Mouse (Mus musculus) kidney, adult 2 months (tissue): ENCODE data around the gene Igf2bp2. TPM values are rescaled to one million over a fixed set of nuclear protein-coding genes. Genes with fewer than 3 reads are reported as not detected.
A peak's percentile ranks its signal among the peaks of the same experiment; 100 is the strongest.

Source experiments
- DNase-seq: peaks from one replicate; pipeline ENCODE4 v3.0.0; 2021
- H3K27ac ChIP-seq: fragments of 200-500 bp; 2 replicates; pipeline ENCODE4 v1.5.1; 2012; ENCODE audit warnings: low read depth, low read length, control low read depth, inconsistent platforms; ENCODE audit not compliant: insufficient read depth
- H3K27me3 ChIP-seq: fragments of 200-500 bp; replicated peaks from 2 replicates; pipeline ENCODE4 v1.6.1; 2012; ENCODE audit warnings: mild to moderate bottlenecking, moderate library complexity, low read length, inconsistent platforms; ENCODE audit not compliant: control insufficient read depth, insufficient read depth
- H3K36me3 ChIP-seq: fragments of 200-500 bp; 2 replicates; pipeline ENCODE4 v1.6.1; 2012; ENCODE audit warnings: mild to moderate bottlenecking, moderate library complexity, low read length, inconsistent platforms; ENCODE audit not compliant: control insufficient read depth, insufficient read depth
- H3K4me1 ChIP-seq: fragments of 200-500 bp; 2 replicates; pipeline ENCODE4 v1.6.1; 2011; ENCODE audit warnings: low read length; ENCODE audit not compliant: control insufficient read depth, insufficient read depth
- H3K4me3 ChIP-seq: fragments of 200-500 bp; 2 replicates; pipeline ENCODE4 v1.5.1; 2011; ENCODE audit warnings: mild to moderate bottlenecking, low read depth, low read length, control low read depth; ENCODE audit not compliant: insufficient read depth
- CTCF ChIP-seq: fragments of 200-500 bp; conservative IDR thresholded peaks from 2 replicates; pipeline ENCODE4 v1.5.1; 2011; ENCODE audit warnings: low read depth, mild to moderate bottlenecking, control low read depth, low read length, moderate library complexity, mixed read lengths; ENCODE audit not compliant: insufficient read depth, insufficient read length
- POLR2A ChIP-seq: fragments of 200-500 bp; IDR thresholded peaks from one replicate; pipeline ENCODE4 v1.6.1; 2011; ENCODE audit warnings: low read depth, low read length, control low read depth
- WGBS: fragments of 180-500 bp; shearing (Covaris S2); methylation state at CpG from one replicate; pipeline ENCODE4 v1.1.7; 2018; 5-methylcytosine and 5-hydroxymethylcytosine counted together
- polyA plus RNA-seq: library from polyadenylated mRNA; depleted of rRNA; stranded (reverse); fragments of >200 nt; gene quantifications from 2 replicates; pipeline ENCODE4 v1.2.3, GENCODE M21; 2012

Igf2bp2 gene
- polyA plus RNA-seq, 1 experiment = 2.3 TPM

- 73% methylated on average over 1 of the region's 1 CpGs for WGBS
- no peaks in the 10 kb centered on the region for H3K4me1 ChIP-seq
- no peak overlapping the region for H3K27ac ChIP-seq
- DNase-seq = no peak
- no peak overlapping the region for H3K4me3 ChIP-seq
- H3K36me3 ChIP-seq = no peaks in the 10 kb centered on the region
- TF ChIP-seq POLR2A (no peak), CTCF (no peak)
- no peaks in the 10 kb centered on the region for H3K27me3 ChIP-seq
Observed at GRCm38 (mm10) chr16:22110036-22110435, 53.1 kb downstream of the Igf2bp2 start.

- no peaks in the 10 kb centered on the region for H3K4me1 ChIP-seq
- no peak overlapping the region for H3K4me3 ChIP-seq
- H3K27me3 ChIP-seq = no peaks in the 10 kb centered on the region
- no peak overlapping the region for H3K27ac ChIP-seq
- TF ChIP-seq POLR2A (no peak), CTCF (no peak)
- H3K36me3 ChIP-seq = no peaks in the 10 kb centered on the region
- 61% methylated on average over 4 of the region's 4 CpGs for WGBS
- DNase-seq = no peak
Observed at GRCm38 (mm10) chr16:22109159-22109558, 53.9 kb downstream of the Igf2bp2 start.

GRCm38 (mm10) chr16:22107897-22108516 lies 55.1 kb downstream of the Igf2bp2 start:
- WGBS = 42% methylated on average over 7 of the region's 7 CpGs
- no peak overlapping the region for H3K4me3 ChIP-seq
- no peaks in the 10 kb centered on the region for H3K27me3 ChIP-seq
- TF ChIP-seq POLR2A (no peak), CTCF (peak; percentile 24; the same call in 1 of the 2 replicates)
- no peaks in the 10 kb centered on the region for H3K36me3 ChIP-seq
- DNase-seq = peak; percentile 79
- H3K4me1 ChIP-seq = no peaks in the 10 kb centered on the region
- H3K27ac ChIP-seq = no peak overlapping the region

- no peaks in the 10 kb centered on the region for H3K27me3 ChIP-seq
- DNase-seq = no peak
- TF ChIP-seq POLR2A = no peak
- no peak for TF ChIP-seq CTCF
- H3K4me1 ChIP-seq = no peaks in the 10 kb centered on the region
- H3K27ac ChIP-seq = no peak overlapping the region
- H3K36me3 ChIP-seq = no peaks in the 10 kb centered on the region
- no peak overlapping the region for H3K4me3 ChIP-seq
- 58% methylated on average over 6 of the region's 6 CpGs for WGBS
Observed at GRCm38 (mm10) chr16:22106012-22106584, 57.0 kb downstream of the Igf2bp2 start.

GRCm38 (mm10) chr16:22100067-22100466 lies 63.0 kb downstream of the Igf2bp2 start:
- TF ChIP-seq POLR2A = no peak
- TF ChIP-seq CTCF = no peak
- no peaks in the 10 kb centered on the region for H3K36me3 ChIP-seq
- WGBS = 56% methylated on average over 2 of the region's 2 CpGs

GRCm38 (mm10) chr16:22097659-22098058 lies 65.4 kb downstream of the Igf2bp2 start:
- no peaks in the 10 kb centered on the region for H3K27me3 ChIP-seq
- H3K36me3 ChIP-seq = no peaks in the 10 kb centered on the region
- H3K27ac ChIP-seq = no peak overlapping the region
- no peaks in the 10 kb centered on the region for H3K4me1 ChIP-seq
- no peak overlapping the region for H3K4me3 ChIP-seq
- TF ChIP-seq POLR2A (no peak), CTCF (no peak)
- WGBS = 55% methylated on average over 7 of the region's 7 CpGs
- DNase-seq = no peak

More at GRCm38 (mm10) chr16:22100067-22100466, 63.0 kb downstream of the Igf2bp2 start:
- H3K27me3 ChIP-seq = no peaks in the 10 kb centered on the region
- H3K4me3 ChIP-seq = no peak overlapping the region
- DNase-seq = no peak
- H3K4me1 ChIP-seq = no peaks in the 10 kb centered on the region
- no peak overlapping the region for H3K27ac ChIP-seq

GRCm38 (mm10) chr16:22095751-22096150 lies 67.3 kb downstream of the Igf2bp2 start:
- Histone ChIP-seq H3K36me3 (no peaks in the 10 kb centered on the region), H3K4me3 (no peak overlapping the region), H3K27ac (no peak overlapping the region), H3K4me1 (no peaks in the 10 kb centered on the region), H3K27me3 (no peaks in the 10 kb centered on the region)
- no peak for DNase-seq
- WGBS = 90% methylated on average over 1 of the region's 1 CpGs
- TF ChIP-seq CTCF = no peak
- no peak for TF ChIP-seq POLR2A
